8 mouse cellular contexts compared by ENCODE assay signal in the genomic region with DNA sequence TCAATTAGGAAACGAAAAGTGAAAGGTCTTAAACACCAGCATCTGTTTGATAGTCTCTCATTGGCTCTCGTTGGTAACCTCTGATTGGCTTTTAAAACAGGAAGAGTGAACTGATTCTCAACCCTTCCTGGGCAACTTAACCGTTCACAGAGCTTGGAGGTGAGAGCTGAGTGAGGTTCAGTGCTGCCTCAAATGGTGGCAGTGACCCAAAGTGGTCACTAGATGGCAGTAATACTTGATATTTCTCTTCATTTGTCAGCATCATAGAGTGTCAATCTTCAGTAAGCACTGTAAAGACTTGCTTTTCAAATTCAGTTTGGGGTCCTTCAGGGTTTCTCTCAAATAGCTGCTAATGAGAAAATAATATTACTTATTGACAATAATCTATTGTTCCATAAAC.
DNase-seq lines count a peak whose midpoint lies in the region; ATAC-seq and TF ChIP-seq lines count a peak whose summit lies in the region.
"Not testable (repeated sequence)": the region's sequence is repeated elsewhere in the genome, so short reads cannot be mapped to it uniquely, and the experiment has no call there.

No protein-coding gene starts in this region.

- H3K4me2 ChIP-seq in intestine, embryonic 14.5 days (ENCODE audit: low read length), result not testable (repeated sequence)

- in situ Hi-C loops in ES-E14 (cut with MboI; ENCODE audit: low sequenced_read_pairs in 2 of 2, unreplicated experiment in 2 of 2), result not testable (repeated sequence)

- peak; percentile 43 for TF ChIP-seq CTCF in gastrocnemius, adult 2 months (IDR thresholded peaks at IDR 0.05)
- peak; percentile 13; the same call in 1 of the 2 replicates for TF ChIP-seq CTCF in testis, adult 2 months (IDR thresholded peaks at IDR 0.05; ENCODE audit: control insufficient read depth, insufficient read depth, insufficient replicate concordance, low read depth, low read length)

- H3K9ac ChIP-seq in ES-E14 (ENCODE audit: insufficient read depth, low read depth, low read length, poor library complexity, severe bottlenecking); intestine, embryonic 14.5 days (ENCODE audit: low read length): not testable (repeated sequence)

- H3K9me3 ChIP-seq in ES-E14 (ENCODE audit: control insufficient read depth, insufficient read depth, low read depth, low read length); intestine, embryonic 14.5 days (ENCODE audit: control insufficient read depth, low read length): not testable (repeated sequence)

- 40% methylated on average over 3 of the region's 3 CpGs for WGBS in intestine, embryonic 14.5 days

- not testable (repeated sequence) for TF ChIP-seq POLR2A in testis, adult 2 months (IDR thresholded peaks at IDR 0.05; ENCODE audit: control insufficient read depth, low read depth, low read length)

- peak; percentile 39 for DNase-seq in ES-E14 (ENCODE audit: low read depth, low spot score)
- peak; percentile 11 for DNase-seq in embryo, embryonic 11 days
- DNase-seq in gastrocnemius, adult 2 months, result not testable (repeated sequence)
- DNase-seq in intestine, embryonic 14.5 days (ENCODE audit: low spot score), result peak; percentile 51
- DNase-seq in left cerebral cortex, postnatal 14 days (ENCODE audit: low spot score in 2 of 2), result peak; percentile 4 to 35

- not testable (repeated sequence) for H3K4me1 ChIP-seq in ES-E14 (ENCODE audit: control insufficient read depth in 2 of 2, insufficient read depth in 2 of 2, low read length in 2 of 2, poor library complexity in 1 of 2); intestine, embryonic 14.5 days (replicated peaks; ENCODE audit: control insufficient read depth, insufficient read depth, low read length); testis, adult 2 months (ENCODE audit: control insufficient read depth, insufficient read depth, low read length)

- H3K36me3 ChIP-seq in ES-E14 (ENCODE audit: control insufficient read depth, insufficient read depth, low read length, poor library complexity, severe bottlenecking); intestine, embryonic 14.5 days (ENCODE audit: control insufficient read depth, insufficient read depth, low read length); testis, adult 2 months (ENCODE audit: control insufficient read depth, insufficient read depth, low read length): not testable (repeated sequence)

- intact Hi-C loops in gastrocnemius, adult 2 months (cut with DNase I); left cerebral cortex, postnatal 14 days (cut with DNase I): not testable (repeated sequence)

- H3K27me3 ChIP-seq in intestine, embryonic 14.5 days (replicated peaks; ENCODE audit: control insufficient read depth, insufficient read depth, low read length); testis, adult 2 months (ENCODE audit: control insufficient read depth, insufficient read depth, low read length): not testable (repeated sequence)

- not testable (repeated sequence) for H3K4me3 ChIP-seq in ES-E14 (ENCODE audit: insufficient read depth in 1 of 2, low read depth in 1 of 2, low read length in 2 of 2, poor library complexity in 1 of 2, severe bottlenecking in 1 of 2); gastrocnemius, adult 2 months; intestine, embryonic 14.5 days (ENCODE audit: low read depth, low read length); testis, adult 2 months (ENCODE audit: control insufficient read depth, low read depth, low read length)

- not testable (repeated sequence) for H3K27ac ChIP-seq in ES-E14 (ENCODE audit: insufficient read depth, low read depth, low read length, poor library complexity, severe bottlenecking); gastrocnemius, adult 2 months; intestine, embryonic 14.5 days (ENCODE audit: low read depth); testis, adult 2 months (ENCODE audit: control insufficient read depth, insufficient read depth, low read depth, low read length)

- peak; percentile 79 for ATAC-seq in cerebellum, adult (ENCODE audit: insufficient number of reproducible peaks, low FRiP score, low TSS enrichment)
- ATAC-seq in intestine, embryonic 14.5 days (replicated peaks; ENCODE audit: low FRiP score, low TSS enrichment, low read depth), result not testable (repeated sequence)
- ATAC-seq in megakaryocyte-erythroid progenitor cell, adult 5-6 weeks (replicated peaks; ENCODE audit: low FRiP score, low TSS enrichment, poor library complexity, severe bottlenecking), result peak; percentile 68; the same call in 1 of the 2 replicates

TF ChIP-seq in ES-E14, 5 proteins besides CTCF, POLR2A, EP300 and RAD21:
- TF ChIP-seq ZC3H11A (IDR thresholded peaks at IDR 0.05; ENCODE audit: borderline replicate concordance, low read depth, low read length), result 0 out of 2 replicates have a peak, but pooled peaks have one; percentile 24
